Mouse (Mus musculus) liver, postnatal 0 days (tissue): Measurements from ENCODE around the gene Inpp5k. TPM values are rescaled to one million over a fixed set of nuclear protein-coding genes. Genes with fewer than 3 reads are reported as not detected.
"Not testable (repeated sequence)": the region's sequence is repeated elsewhere in the genome, so short reads cannot be mapped to it uniquely, and the experiment has no call there.

Source experiments
- ATAC-seq: fragments of 200-750 bp; cut with Nextera tagmentation; 2 replicates; pipeline ENCODE4 v1.8.0; 2017; ENCODE audit warnings: mild to moderate bottlenecking, moderate library complexity
- DNase-seq: peaks from one replicate; pipeline ENCODE4 v3.0.0-alpha.2; 2016
- H3K27ac ChIP-seq: fragments of 300-500 bp; sonication (generic); 2 replicates; pipeline ENCODE4 v1.5.1; 2014; ENCODE audit warnings: antibody characterized with exemption, moderate library complexity, mild to moderate bottlenecking, low read depth
- H3K27me3 ChIP-seq: fragments of 300-500 bp; sonication (generic); 2 replicates; pipeline ENCODE4 v1.6.1; 2014; ENCODE audit warnings: low read length, control low read depth, mixed read lengths; ENCODE audit not compliant: insufficient read depth
- H3K36me3 ChIP-seq: fragments of 300-500 bp; sonication (generic); replicated peaks from 2 replicates; pipeline ENCODE4 v1.6.1; 2014; ENCODE audit warnings: mild to moderate bottlenecking, control low read depth, low read length, moderate library complexity, mixed read lengths; ENCODE audit not compliant: insufficient read depth
- H3K4me1 ChIP-seq: fragments of 300-500 bp; sonication (generic); 2 replicates; pipeline ENCODE4 v1.6.1; 2014; ENCODE audit warnings: antibody characterized with exemption, mild to moderate bottlenecking, control low read depth; ENCODE audit not compliant: insufficient read depth
- H3K4me2 ChIP-seq: fragments of 300-500 bp; sonication (generic); 2 replicates; pipeline ENCODE4 v1.6.1; 2014; ENCODE audit warnings: low read depth, mild to moderate bottlenecking, low read length, moderate library complexity, mixed read lengths
- H3K4me3 ChIP-seq: fragments of 300-500 bp; sonication (generic); 2 replicates; pipeline ENCODE4 v1.5.1; 2014; ENCODE audit warnings: low read depth, low read length
- H3K9ac ChIP-seq: fragments of 300-500 bp; sonication (generic); replicated peaks from 2 replicates; pipeline ENCODE4 v1.6.1; 2014; ENCODE audit warnings: mild to moderate bottlenecking, moderate library complexity
- H3K9me3 ChIP-seq: fragments of 300-500 bp; sonication (generic); 2 replicates; pipeline ENCODE4 v1.6.1; 2016; ENCODE audit warnings: mild to moderate bottlenecking, control low read depth, low read length, mixed read lengths
- CTCF ChIP-seq: sonication (generic); IDR thresholded peaks from 2 replicates; pipeline ENCODE4 v1.5.1; 2016; ENCODE audit warnings: antibody characterized with exemption, low read depth
- EP300 ChIP-seq: IDR thresholded peaks from 2 replicates; pipeline ENCODE4 v1.6.1; 2016; ENCODE audit warnings: antibody characterized with exemption, low read depth, mild to moderate bottlenecking
- WGBS: fragments of 180-500 bp; shearing (Covaris S2); extraction: QIAGEN DNeasy Blood & Tissue Kit; methylation state at CpG from one replicate; pipeline ENCODE4 v1.1.7; 2014; ENCODE audit not compliant: insufficient replicate concordance; 5-methylcytosine and 5-hydroxymethylcytosine counted together
- polyA plus RNA-seq: library from polyadenylated mRNA; unstranded; fragments of >200 nt; fragmentation: Nextera tagmentation; extraction: Ambion mirVana; gene quantifications from 2 replicates; pipeline ENCODE4 v1.2.1, GENCODE M21; 2015

Inpp5k gene
- polyA plus RNA-seq, 1 experiment from 2014 or later: 16.7 TPM

DNA sequence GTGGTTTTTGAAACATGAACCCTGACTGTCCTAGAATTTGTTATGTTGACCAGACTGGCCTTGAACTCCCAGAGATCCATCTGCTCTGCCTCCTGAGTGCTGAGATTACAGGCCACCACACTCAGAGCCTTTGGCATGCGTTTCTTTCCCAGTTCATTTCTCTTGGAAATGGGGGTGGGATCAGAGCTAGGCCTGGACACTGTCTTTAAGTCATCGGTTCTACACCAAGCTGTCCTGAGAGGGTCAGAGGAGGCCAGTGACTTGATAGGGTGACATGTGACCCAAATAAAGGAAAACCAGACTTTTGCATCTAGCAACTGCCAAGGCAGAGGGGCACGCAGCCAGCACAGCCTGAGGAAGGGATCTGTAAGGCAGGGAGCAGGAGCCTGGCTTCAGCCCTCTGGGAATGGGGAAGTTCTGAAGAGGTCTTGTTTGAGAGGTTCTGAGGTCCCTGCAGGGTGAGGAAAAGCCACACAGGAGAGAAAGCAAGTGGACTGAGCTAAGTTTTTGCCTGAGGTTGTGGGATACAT lies 34.0 kb upstream of the Inpp5k start:
- Histone ChIP-seq H3K36me3 (peaks cover 41% of the 10 kb centered on the region), H3K4me3 (no peak overlapping the region), H3K9ac (no peak overlapping the region), H3K9me3 (no peaks in the 10 kb centered on the region), H3K4me2 (no peak overlapping the region), H3K27ac (no peak overlapping the region), H3K27me3 (no peaks in the 10 kb centered on the region), H3K4me1 (peaks cover 29% of the 10 kb centered on the region)
- DNase-seq (no peak), ATAC-seq (no peak)
- 66% methylated on average over 3 of the region's 3 CpGs for WGBS
- TF ChIP-seq CTCF (no peak), EP300 (no peak)

- no peak for ATAC-seq
- Histone ChIP-seq H3K9me3 (no peaks in the 10 kb centered on the region), H3K9ac (no peak overlapping the region), H3K4me2 (no peak overlapping the region), H3K4me1 (peaks cover 28% of the 10 kb centered on the region), H3K36me3 (peaks cover 50% of the 10 kb centered on the region), H3K27me3 (no peaks in the 10 kb centered on the region), H3K4me3 (no peak overlapping the region), H3K27ac (no peak overlapping the region)
- TF ChIP-seq EP300: no peak
- no peak for TF ChIP-seq CTCF
- no peak for DNase-seq
- 84% methylated on average over 6 of the region's 6 CpGs for WGBS
Measured at GRCm38 (mm10) chr11:75598004-75598403, 32.8 kb upstream of the Inpp5k start.

DNA sequence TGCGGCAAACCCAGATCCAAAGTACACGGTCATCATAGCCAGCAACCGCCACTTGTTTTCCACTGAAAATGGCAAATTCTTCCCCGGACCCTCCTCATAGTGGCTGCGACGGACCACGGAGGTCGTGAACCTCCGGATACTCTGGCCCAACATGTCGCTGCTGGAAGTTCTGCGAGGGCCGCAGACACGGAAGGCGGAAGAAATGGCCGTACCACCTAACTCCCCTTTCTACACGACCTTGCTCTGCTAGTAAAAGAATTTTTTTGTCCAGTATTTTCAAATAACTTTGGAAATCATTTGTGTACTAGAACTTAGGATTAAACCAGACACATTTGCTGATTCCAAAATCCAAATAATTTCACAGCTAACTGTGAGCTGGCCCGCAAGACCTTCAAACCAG lies 31.0 kb upstream of the Inpp5k start:
- not testable (repeated sequence) for H3K27me3 ChIP-seq, H3K9ac ChIP-seq, DNase-seq, H3K4me3 ChIP-seq, H3K9me3 ChIP-seq, ATAC-seq, H3K27ac ChIP-seq, H3K4me2 ChIP-seq
- 91% methylated on average over 15 of the region's 17 CpGs for WGBS
- Histone ChIP-seq H3K36me3 (peaks cover 56% of the 10 kb centered on the region), H3K4me1 (peaks cover 23% of the 10 kb centered on the region)

- no peak for DNase-seq
- H3K9ac ChIP-seq: no peak overlapping the region
- no peak overlapping the region for H3K4me3 ChIP-seq
- no peaks in the 10 kb centered on the region for H3K9me3 ChIP-seq
- 72% methylated on average over 5 of the region's 5 CpGs for WGBS
- no peaks in the 10 kb centered on the region for H3K27me3 ChIP-seq
- no peak overlapping the region for H3K4me2 ChIP-seq
- peaks cover 62% of the 10 kb centered on the region for H3K36me3 ChIP-seq
- H3K4me1 ChIP-seq: no peaks in the 10 kb centered on the region
- no peak for ATAC-seq
- H3K27ac ChIP-seq: no peak overlapping the region
- TF ChIP-seq CTCF (no peak), EP300 (no peak)
Measured at GRCm38 (mm10) chr11:75604826-75605225, 26.0 kb upstream of the Inpp5k start.

DNA sequence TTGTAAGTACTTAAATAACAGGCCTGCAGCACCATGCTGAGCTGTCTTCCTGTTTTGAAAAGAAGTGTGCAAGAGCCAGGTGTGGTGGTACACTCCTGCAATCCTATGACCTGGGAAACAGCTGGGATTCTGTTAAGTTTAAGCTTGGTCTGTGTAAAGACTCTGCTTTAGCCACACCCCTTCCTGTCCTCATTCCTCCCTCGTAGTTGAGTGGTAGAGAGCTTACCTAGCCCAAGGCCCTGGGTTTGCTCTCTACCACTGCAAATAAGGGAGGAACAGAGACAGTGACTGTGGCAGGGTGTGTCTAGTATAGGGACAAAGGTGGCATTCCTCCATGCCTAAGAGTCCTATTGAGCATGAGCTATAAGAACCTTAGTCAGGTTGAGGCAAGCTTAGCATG lies 25.5 kb upstream of the Inpp5k start:
- no peak for ATAC-seq
- H3K9me3 ChIP-seq: no peaks in the 10 kb centered on the region
- H3K4me3 ChIP-seq: no peak overlapping the region
- no peak overlapping the region for H3K4me2 ChIP-seq
- WGBS: 15% methylated on average over 1 of the region's 1 CpGs
- H3K9ac ChIP-seq: no peak overlapping the region
- 0 out of 2 replicates have a peak, but pooled peaks cover 2% of the 10 kb centered on the region for H3K4me1 ChIP-seq
- TF ChIP-seq CTCF: no peak
- no peak overlapping the region for H3K27ac ChIP-seq
- H3K27me3 ChIP-seq: no peaks in the 10 kb centered on the region
- H3K36me3 ChIP-seq: peaks cover 63% of the 10 kb centered on the region
- DNase-seq: no peak

GRCm38 (mm10) chr11:75608776-75609175 lies 22.0 kb upstream of the Inpp5k start:
- Histone ChIP-seq H3K27me3 (no peaks in the 10 kb centered on the region), H3K4me1 (0 out of 2 replicates have a peak, but pooled peaks cover 2% of the 10 kb centered on the region), H3K27ac (no peak overlapping the region), H3K4me2 (no peak overlapping the region), H3K4me3 (no peak overlapping the region), H3K9ac (no peak overlapping the region), H3K9me3 (no peaks in the 10 kb centered on the region), H3K36me3 (peaks cover 57% of the 10 kb centered on the region)
- ATAC-seq (no peak), DNase-seq (no peak)
- TF ChIP-seq EP300 (no peak), CTCF (no peak)
- 72% methylated on average over 5 of the region's 5 CpGs for WGBS

DNA sequence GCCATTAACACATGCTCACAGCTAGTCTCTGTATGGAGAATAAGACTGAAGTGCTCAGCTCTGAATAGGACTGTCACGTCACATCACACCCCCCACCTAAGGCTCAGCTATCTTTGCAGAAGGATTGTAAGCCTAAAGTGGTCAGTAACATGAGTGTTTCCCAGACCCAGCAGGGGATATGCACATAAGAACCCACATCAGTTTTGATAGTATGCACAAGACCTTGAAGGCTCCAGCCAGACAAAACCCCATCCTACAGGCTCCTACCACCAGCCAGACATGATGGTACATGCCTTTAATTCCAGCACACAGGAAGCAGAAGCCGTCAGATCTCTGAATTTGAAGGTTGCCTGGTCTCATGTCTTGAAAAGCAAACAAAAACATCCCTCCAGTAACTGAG lies 20.8 kb upstream of the Inpp5k start:
- Histone ChIP-seq H3K36me3 (peaks cover 58% of the 10 kb centered on the region), H3K4me1 (0 out of 2 replicates have a peak, but pooled peaks cover 2% of the 10 kb centered on the region), H3K9me3 (no peaks in the 10 kb centered on the region), H3K27ac (no peak overlapping the region), H3K27me3 (no peaks in the 10 kb centered on the region), H3K4me2 (no peak overlapping the region), H3K4me3 (no peak overlapping the region), H3K9ac (no peak overlapping the region)
- no peak for ATAC-seq
- TF ChIP-seq EP300: no peak
- TF ChIP-seq CTCF: no peak
- WGBS: 82% methylated on average over 2 of the region's 2 CpGs
- DNase-seq: no peak
